Mouse (Mus musculus) brain, embryonic 18.5 days (tissue): ENCODE data around the gene Pde4c.

Experiments
- DNase-seq: peaks from one replicate; pipeline ENCODE4 v3.0.0-alpha.2; 2012; ENCODE audit warnings: low read depth, low spot score

Pde4c gene

GRCm38 (mm10) chr8:70720739-70721138 is 2.8 kb upstream of the Pde4c start:
- no peak for DNase-seq

GRCm38 (mm10) chr8:70721601-70722000 is 1.9 kb upstream of the Pde4c start:
- DNase-seq, result no peak

- DNase-seq, result no peak
Measured at GRCm38 (mm10) chr8:70724216-70724615, 696 bp downstream of the Pde4c start.

GRCm38 (mm10) chr8:70725792-70726447 is 2.4 kb downstream of the Pde4c start:
- DNase-seq, result no peak

GRCm38 (mm10) chr8:70726721-70727120 is 3.2 kb downstream of the Pde4c start:
- no peak for DNase-seq

- DNase-seq, result no peak
Measured at GRCm38 (mm10) chr8:70729808-70730475, 6.4 kb downstream of the Pde4c start.

GRCm38 (mm10) chr8:70730956-70731355 is 7.4 kb downstream of the Pde4c start:
- DNase-seq, result no peak

- no peak for DNase-seq
Measured at GRCm38 (mm10) chr8:70737705-70738104, 14.2 kb downstream of the Pde4c start.

GRCm38 (mm10) chr8:70738211-70738610 is 14.7 kb downstream of the Pde4c start:
- no peak for DNase-seq

GRCm38 (mm10) chr8:70741661-70742060 is 18.1 kb downstream of the Pde4c start:
- no peak for DNase-seq

- DNase-seq, result no peak
Measured at GRCm38 (mm10) chr8:70742176-70742575, 18.7 kb downstream of the Pde4c start.

- no peak for DNase-seq
Measured at GRCm38 (mm10) chr8:70742981-70743655, 19.6 kb downstream of the Pde4c start.

GRCm38 (mm10) chr8:70743656-70744590 is 20.4 kb downstream of the Pde4c start:
- DNase-seq, result no peak

- DNase-seq, result no peak
Measured at GRCm38 (mm10) chr8:70744806-70745205, 21.3 kb downstream of the Pde4c start.

- no peak for DNase-seq
Measured at GRCm38 (mm10) chr8:70745691-70746220, 22.2 kb downstream of the Pde4c start.

- DNase-seq, result no peak
Measured at GRCm38 (mm10) chr8:70746676-70747075, 23.2 kb downstream of the Pde4c start.

- DNase-seq, result no peak
Measured at GRCm38 (mm10) chr8:70747211-70747890, 23.8 kb downstream of the Pde4c start.

GRCm38 (mm10) chr8:70748246-70749096 is 25.0 kb downstream of the Pde4c start:
- no peak for DNase-seq

- no peak for DNase-seq
Measured at GRCm38 (mm10) chr8:70749097-70749674, 25.7 kb downstream of the Pde4c start.
